Mouse (Mus musculus): ENCODE results near the gene Lag3. TPM values are rescaled to one million over a fixed set of nuclear protein-coding genes. Genes with fewer than 3 reads are reported as not detected.

Lag3 gene
- polyA plus RNA-seq, 1 experiment from 2014 or later, result 1.6 TPM

DNA sequence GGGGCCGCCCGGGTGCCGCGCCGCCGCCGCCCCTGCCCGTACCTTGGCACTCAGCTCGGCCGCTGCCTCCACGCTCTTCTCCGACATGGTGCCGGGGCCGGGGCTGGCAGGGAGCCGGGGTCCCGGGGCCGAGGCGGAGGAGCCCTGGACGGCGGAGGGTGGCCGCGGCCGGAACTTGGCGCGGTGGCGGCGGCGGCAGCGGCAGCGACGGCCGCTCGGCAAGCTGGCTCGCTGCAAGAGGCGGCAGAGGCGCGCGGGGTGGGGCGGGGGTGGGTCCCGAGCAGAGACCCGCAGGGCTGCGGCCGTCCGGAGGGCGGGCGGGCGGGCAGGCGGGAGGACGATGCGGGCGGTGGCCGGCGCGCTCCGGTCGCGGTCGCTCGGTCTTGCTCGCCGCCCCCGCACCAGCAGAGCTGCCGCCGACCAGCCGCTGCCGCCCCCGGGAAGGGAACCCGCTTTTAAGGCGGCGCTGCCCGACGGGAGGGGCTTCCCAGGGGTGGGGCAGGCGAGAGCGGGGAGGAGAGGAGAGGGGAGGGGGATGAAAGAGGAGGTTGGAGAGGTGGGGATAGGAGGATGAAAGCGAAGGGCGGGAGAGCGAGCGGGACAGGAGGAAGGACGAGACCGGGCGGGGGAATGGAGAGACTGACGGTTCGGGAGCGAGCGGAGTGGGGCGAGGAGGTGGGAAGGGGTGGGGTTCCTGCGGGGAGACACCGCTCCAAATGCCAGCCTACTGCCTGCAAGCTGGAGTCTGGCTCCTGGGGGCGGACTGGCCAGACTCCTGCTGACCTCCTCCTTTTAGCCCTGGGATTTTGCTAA lies 6.2 kb upstream of the Lag3 start:
- peak overlapping the region; percentile 97 for H3K4me3 ChIP-seq
- DNase-seq (ENCODE audit: low spot score), result peak; percentile 91
- peaks cover 25% of the 10 kb centered on the region for H3K36me3 ChIP-seq
- H3K9me3 ChIP-seq (replicated peaks), result no peaks in the 10 kb centered on the region
- under 1% methylated on average over 89 of the region's 89 CpGs for WGBS
- peaks cover 11% of the 10 kb centered on the region; the same call in 1 of the 2 replicates for H3K27me3 ChIP-seq (ENCODE audit: low read depth, poor library complexity, severe bottlenecking)
- H3K27ac ChIP-seq, result peak overlapping the region; percentile 100
- peaks cover 82% of the 10 kb centered on the region for H3K4me1 ChIP-seq

DNA sequence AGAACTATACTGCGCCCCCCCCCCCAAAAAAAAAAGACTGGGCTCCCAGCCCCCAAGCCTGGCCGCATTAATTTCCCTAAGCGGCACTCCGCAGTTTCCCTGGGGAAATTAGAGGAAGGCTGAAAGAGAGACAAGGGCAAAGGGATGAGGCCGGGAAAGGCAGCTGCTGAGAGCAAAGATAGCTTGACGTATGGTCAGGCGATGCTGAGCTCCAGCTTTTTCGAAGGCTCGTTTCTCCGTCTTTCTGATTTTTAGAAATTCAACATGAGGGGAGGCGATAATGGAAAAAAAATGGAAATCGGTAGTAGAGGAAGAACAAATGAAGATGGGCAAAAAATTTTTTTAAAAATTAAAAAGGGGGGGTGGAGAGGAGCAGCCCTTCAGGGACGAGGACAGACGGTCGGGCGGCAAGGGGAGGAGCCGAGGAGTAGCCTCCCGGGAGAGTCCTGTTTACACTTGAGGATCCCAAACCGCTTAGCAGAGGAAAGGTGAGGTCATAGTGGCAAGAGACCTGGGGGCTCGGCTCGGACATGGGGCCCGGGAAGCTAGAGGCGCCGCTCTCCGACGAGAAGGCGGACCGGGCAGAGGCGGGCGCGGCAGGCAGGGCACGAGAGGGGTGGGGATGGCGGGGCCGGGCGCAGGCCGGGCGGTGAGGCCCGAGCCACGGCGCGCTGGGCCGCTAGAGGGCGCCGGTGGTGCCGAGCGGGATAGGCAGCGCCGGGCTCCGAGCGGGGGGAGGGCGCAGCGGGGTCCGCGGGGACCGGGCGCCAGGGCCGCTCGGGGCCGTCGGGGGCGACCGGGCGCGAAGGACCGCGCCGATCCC lies 5.4 kb upstream of the Lag3 start:
- Histone ChIP-seq H3K9me3 (replicated peaks) (no peaks in the 10 kb centered on the region), H3K4me3 (peak overlapping the region; percentile 97), H3K27me3 (ENCODE audit: low read depth, poor library complexity, severe bottlenecking) (peaks cover 11% of the 10 kb centered on the region; the same call in 1 of the 2 replicates), H3K27ac (peak overlapping the region; percentile 100), H3K4me1 (peaks cover 81% of the 10 kb centered on the region), H3K36me3 (peaks cover 30% of the 10 kb centered on the region)
- DNase-seq (ENCODE audit: low spot score), result peak; percentile 92
- 1% methylated on average over 40 of the region's 67 CpGs for WGBS

DNA sequence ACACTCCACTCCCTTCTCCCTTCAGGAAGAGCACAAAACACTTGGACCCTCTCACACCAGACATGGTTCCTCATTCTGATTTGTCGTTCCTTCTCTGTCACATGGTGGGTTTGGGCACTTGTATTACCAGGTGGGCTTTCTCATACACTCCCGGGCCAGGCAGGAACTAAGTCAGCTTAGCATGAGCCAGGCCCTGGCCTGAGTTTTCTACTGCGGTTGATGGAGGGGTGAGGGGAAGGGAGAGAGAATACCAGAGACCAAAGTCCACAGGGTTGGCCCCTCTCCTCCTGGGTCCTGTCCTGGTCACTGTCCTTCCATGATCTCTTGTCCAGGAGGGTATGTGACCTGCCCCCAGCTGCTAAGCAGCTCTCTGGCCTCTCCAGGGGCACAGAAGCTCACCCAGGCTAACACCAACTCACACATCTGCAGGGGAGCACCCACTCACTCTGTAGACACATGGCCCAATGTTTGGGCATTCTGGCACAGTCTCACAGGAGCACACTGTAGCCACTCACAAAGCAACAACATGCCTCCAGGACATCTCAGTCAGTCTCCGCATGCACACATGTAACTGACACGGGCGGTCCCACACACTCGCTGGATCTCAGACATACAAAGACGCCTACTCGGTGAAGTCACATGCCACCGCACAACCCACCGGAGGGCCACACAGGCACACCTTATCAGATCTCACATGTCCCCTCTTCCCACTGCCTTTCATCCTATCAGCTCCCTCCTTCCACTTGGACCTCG lies 4.6 kb upstream of the Lag3 start:
- no peak for DNase-seq (ENCODE audit: low spot score)
- no peaks in the 10 kb centered on the region for H3K9me3 ChIP-seq (replicated peaks)
- WGBS, result 12% methylated on average over 12 of the region's 12 CpGs

DNA sequence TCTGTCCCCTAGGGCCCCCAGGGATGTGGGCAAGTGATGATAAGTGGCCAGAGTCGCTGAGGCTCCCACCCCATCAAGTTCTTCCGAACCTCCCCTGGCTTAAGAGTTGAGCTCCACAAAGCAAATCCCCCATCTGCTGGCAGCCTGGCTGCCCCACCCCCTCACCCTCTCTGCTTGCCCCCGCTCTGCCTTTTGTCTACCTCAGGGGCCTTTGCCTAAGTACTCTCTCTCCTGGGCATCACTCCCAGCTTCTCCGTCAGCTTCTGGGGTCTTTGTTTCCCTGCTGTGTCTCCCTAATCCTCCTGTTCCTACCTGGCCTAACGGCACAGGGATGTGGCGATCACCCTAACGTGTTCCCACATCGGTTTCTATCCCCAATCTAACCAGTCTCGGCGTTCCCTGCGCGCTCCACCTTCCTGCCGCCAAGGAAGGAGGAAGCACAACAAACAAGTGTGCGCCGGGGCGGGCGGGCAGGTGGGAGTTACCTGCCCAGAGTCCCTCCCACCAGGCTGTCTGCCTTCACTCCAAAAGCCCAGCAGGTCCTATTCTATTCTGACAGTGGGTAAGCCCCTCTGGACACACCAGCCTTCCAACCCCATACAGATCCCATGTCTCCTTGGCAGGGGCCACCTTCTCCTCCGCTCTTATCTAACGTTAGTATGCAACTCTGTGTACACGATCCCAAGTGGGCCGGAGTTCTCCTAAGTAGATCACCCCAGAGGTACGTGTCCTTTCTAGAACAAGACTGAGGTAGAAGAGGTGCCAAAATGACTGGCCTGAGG lies 3.8 kb upstream of the Lag3 start:
- Histone ChIP-seq H3K4me1 (peaks cover 74% of the 10 kb centered on the region), H3K27ac (peak overlapping the region; percentile 100), H3K27me3 (ENCODE audit: low read depth, poor library complexity, severe bottlenecking) (peaks cover 24% of the 10 kb centered on the region), H3K4me3 (peak overlapping the region; percentile 97), H3K36me3 (peaks cover 30% of the 10 kb centered on the region), H3K9me3 (replicated peaks) (no peaks in the 10 kb centered on the region)
- WGBS, result 18% methylated on average over 22 of the region's 22 CpGs
- peak; percentile 57 for DNase-seq (ENCODE audit: low spot score)

More for the DNA sequence above, 4.6 kb upstream of the Lag3 start:
- Histone ChIP-seq H3K27ac (peak overlapping the region; percentile 100), H3K4me3 (peak overlapping the region; percentile 97), H3K4me1 (peaks cover 79% of the 10 kb centered on the region), H3K36me3 (peaks cover 30% of the 10 kb centered on the region), H3K27me3 (ENCODE audit: low read depth, poor library complexity, severe bottlenecking) (peaks cover 16% of the 10 kb centered on the region)

DNA sequence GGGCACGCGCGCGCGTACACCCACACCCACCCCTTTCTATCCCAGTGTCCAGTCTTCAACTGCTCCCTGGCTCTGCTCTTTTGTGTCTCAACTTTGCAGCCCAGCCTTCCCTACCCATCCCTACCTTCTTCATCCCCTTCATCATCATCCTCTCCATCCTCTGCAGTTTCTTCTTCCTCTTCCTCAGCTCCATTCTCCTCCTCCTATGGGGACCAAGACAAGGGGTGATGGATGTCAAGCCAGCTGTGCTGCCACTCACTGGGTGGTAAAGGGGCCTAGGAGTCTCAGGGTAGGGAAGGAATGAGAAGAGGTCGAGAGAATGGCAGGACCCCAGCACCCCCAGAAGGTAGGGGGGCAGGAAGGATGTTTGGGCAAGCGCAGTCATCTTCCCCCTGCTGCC lies 3.0 kb upstream of the Lag3 start:
- Histone ChIP-seq H3K27me3 (ENCODE audit: low read depth, poor library complexity, severe bottlenecking) (peaks cover 32% of the 10 kb centered on the region), H3K4me1 (peaks cover 76% of the 10 kb centered on the region), H3K36me3 (peaks cover 30% of the 10 kb centered on the region), H3K4me3 (peak overlapping the region; percentile 97; the same call in 1 of the 2 replicates), H3K27ac (no peak overlapping the region), H3K9me3 (replicated peaks) (no peaks in the 10 kb centered on the region)
- 79% methylated on average over 7 of the region's 7 CpGs for WGBS
- no peak for DNase-seq (ENCODE audit: low spot score)

DNA sequence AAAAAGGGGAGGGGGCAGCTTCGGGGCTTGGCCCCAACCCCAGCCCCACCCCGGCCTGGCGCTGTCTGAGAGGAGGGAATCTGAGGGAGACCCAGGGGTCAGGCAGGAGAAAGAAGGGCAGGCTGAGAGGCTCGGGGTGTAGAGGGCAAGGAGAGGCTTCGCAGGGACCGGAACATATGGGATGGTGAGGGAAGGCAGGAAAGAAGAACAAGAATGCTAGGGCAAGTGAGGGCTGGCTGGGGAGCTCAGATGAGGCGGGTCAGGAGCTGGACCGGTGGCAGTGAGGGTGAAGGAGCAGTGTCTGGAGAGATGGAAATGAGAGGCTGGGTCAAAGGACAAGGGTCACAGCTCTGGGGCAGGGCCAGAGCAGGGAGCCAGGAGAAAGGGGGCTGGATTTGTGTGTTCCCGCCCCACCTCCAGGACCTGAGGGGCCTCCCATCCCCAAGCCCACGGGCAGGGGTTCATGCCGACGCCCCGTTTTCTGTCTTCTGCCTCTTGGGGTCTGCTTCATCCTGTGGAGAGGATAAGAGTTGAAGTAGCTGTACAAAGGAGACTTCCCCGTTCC lies 2.3 kb upstream of the Lag3 start:
- 78% methylated on average over 14 of the region's 14 CpGs for WGBS
- H3K27ac ChIP-seq, result peak overlapping the region; percentile 19; the same call in 1 of the 2 replicates
- peaks cover 30% of the 10 kb centered on the region for H3K36me3 ChIP-seq
- no peak for DNase-seq (ENCODE audit: low spot score)
- H3K4me3 ChIP-seq, result 0 out of 2 replicates have a peak overlapping the region, but pooled peaks have one; percentile 6
- no peaks in the 10 kb centered on the region for H3K9me3 ChIP-seq (replicated peaks)
- peaks cover 70% of the 10 kb centered on the region for H3K4me1 ChIP-seq
- H3K27me3 ChIP-seq (ENCODE audit: low read depth, poor library complexity, severe bottlenecking), result peaks cover 39% of the 10 kb centered on the region

DNA sequence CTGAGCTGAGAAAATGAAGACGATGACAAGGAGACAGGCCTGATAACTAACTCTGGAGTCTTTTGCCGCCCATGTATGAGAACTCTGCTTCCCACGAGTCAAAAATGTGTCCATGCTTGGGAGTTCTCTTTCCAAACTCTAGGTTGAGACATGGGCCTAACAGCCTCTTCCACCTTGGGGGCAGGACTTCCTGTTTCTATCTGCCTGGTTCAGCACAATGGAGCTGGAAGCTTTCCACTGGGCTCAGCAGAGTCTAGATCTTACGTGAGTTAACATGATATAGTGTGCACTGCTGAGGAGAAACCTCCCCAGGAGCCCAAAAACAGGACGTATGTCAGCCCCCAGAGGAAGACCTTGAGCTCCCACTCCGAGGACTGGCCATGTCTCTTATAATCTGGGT lies 1.7 kb upstream of the Lag3 start:
- Histone ChIP-seq H3K27ac (no peak overlapping the region), H3K27me3 (ENCODE audit: low read depth, poor library complexity, severe bottlenecking) (peaks cover 45% of the 10 kb centered on the region), H3K36me3 (peaks cover 30% of the 10 kb centered on the region), H3K4me1 (peaks cover 64% of the 10 kb centered on the region), H3K4me3 (0 out of 2 replicates have a peak overlapping the region, but pooled peaks have one; percentile 6), H3K9me3 (replicated peaks) (no peaks in the 10 kb centered on the region)
- 80% methylated on average over 6 of the region's 6 CpGs for WGBS
- DNase-seq (ENCODE audit: low spot score), result no peak

DNA sequence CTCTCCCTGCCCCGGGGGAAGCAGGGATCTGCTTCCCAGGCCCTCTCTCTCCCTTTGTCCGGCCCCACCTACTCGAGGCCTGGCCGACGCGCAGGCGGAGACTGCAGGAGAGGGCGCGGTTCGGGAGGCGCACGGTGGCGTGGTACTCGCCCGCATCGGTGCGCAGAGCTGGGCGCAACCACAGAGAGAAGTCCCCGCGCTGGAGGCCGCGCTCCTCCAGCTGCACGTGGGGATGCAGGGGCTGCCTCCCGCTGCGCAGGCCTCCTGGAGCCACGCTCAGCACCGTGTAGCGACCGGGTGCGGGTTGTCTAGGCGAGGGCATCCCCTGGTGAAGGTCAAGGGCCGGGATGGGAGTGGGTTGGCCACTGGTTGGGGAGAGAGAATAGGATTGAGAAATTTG lies 1.5 kb downstream of the Lag3 start:
- peak; percentile 64 for DNase-seq (ENCODE audit: low spot score)
- H3K4me3 ChIP-seq, result peak overlapping the region; percentile 45
- H3K27me3 ChIP-seq (ENCODE audit: low read depth, poor library complexity, severe bottlenecking), result peaks cover 48% of the 10 kb centered on the region
- H3K4me1 ChIP-seq, result peaks cover 43% of the 10 kb centered on the region
- WGBS, result 2% methylated on average over 32 of the region's 32 CpGs
- no peaks in the 10 kb centered on the region for H3K9me3 ChIP-seq (replicated peaks)
- peak overlapping the region; percentile 84 for H3K27ac ChIP-seq
- peaks cover 28% of the 10 kb centered on the region for H3K36me3 ChIP-seq

DNA sequence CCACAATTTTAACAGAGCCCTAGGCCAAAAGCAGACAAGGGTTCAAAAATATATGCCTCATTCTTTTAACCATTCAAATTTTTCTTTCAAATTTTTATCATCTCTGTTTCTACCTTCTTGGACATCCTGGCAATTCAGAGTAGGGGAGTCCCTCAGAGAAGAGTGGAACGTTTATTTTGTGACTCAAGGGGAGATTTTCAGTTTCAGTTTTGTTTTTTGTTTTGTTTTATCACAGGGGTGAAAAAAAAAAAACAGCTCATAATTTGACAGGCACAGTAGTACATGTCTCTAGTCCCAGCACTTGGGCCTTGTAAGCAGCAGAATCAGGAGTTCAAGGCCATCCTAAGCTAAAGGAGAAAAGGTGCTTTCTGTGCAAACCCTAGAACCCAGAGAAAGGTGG lies 3.7 kb downstream of the Lag3 start:
- DNase-seq (ENCODE audit: low spot score), result no peak
- whole genome bisulfite sequencing, result 88% methylated on average over 1 of the region's 1 CpGs
- no peak overlapping the region for H3K27ac ChIP-seq
- no peaks in the 10 kb centered on the region for H3K9me3 ChIP-seq (replicated peaks)
- H3K4me3 ChIP-seq, result no peak overlapping the region
- peaks cover 6% of the 10 kb centered on the region for H3K36me3 ChIP-seq
- peaks cover 37% of the 10 kb centered on the region for H3K27me3 ChIP-seq (ENCODE audit: low read depth, poor library complexity, severe bottlenecking)
- peaks cover 43% of the 10 kb centered on the region for H3K4me1 ChIP-seq

DNA sequence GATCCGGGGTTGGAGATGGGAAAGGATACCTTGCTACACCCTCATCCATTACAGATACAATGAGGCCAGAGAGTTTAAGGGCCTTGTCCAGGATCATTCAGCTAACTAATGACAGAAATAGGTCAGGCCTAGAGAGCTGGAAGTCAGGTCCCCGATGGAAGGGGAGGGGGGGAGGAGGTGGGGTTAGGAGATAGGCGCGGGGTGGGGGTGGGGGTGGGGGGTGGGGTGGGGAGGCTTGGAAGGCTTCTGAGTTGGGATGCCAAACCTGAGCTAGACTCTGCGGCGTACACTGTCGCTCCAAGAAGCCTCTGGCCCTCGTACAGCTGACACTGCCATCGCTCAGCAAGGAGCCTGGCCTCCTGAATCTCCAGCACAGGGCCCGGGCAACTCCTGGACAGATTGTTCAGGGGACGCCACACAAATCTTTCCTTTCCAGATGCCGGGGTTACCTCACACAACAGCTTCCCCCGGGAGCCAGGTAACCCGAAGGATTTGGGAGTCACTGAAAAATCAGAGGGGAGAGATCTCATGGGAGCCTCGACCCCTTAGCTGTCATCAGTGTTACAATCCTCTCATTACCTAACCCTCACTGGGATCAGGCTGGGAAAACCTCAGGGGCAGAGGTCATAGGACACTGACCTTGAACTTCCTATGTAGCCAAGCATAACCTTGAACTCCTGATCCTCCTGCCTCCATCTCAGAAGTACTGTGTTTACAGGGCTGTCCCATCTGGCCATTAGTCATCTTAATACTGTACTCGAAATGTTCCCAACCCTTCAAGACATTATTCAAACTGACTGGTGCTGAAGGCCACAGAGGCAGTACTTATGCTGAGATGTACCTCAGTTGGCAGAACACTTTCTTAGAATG lies 6.3 kb downstream of the Lag3 start:
- Histone ChIP-seq H3K36me3 (no peaks in the 10 kb centered on the region), H3K4me3 (peak overlapping the region; percentile 65), H3K27ac (peak overlapping the region; percentile 98), H3K27me3 (ENCODE audit: low read depth, poor library complexity, severe bottlenecking) (peaks cover 23% of the 10 kb centered on the region), H3K9me3 (replicated peaks) (no peaks in the 10 kb centered on the region), H3K4me1 (peaks cover 32% of the 10 kb centered on the region)
- WGBS, result 37% methylated on average over 15 of the region's 16 CpGs
- no peak for DNase-seq (ENCODE audit: low spot score)
